Mouse (Mus musculus): Measurements from ENCODE around the gene Exd1. TPM values are rescaled to one million over a fixed set of nuclear protein-coding genes. Genes with fewer than 3 reads are reported as not detected.
A peak's percentile ranks its signal among the peaks of the same experiment; 100 is the strongest.

Exd1 gene
- total and polyA plus RNA-seq, 2 experiments from 2014 or later = 0.73 to 0.81 TPM

DNA sequence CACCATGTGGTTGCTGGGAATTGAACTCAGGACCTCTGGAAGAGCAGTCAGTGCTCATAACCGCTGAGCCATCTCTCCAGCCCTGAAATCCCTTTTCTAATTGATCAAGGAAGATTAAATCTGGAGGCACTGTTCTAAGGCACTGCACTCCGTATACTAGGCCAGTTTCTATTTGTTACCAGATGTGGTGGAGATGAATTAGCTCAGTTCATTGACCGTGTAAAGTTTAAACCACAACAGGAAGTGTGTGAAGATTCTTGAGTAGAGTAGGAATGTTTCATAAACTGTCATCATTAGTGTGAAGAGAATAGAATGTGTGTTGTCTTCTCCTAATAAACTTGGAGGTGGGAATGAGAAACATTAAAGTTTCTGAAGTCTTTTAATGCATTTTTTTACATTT, 14.4 kb upstream of the Exd1 start:
- no peak overlapping the region for H3K4me2 ChIP-seq (ENCODE audit: low read depth)

GRCm38 (mm10) chr2:119558737-119559340, 11.4 kb upstream of the Exd1 start:
- no peak overlapping the region for H3K4me2 ChIP-seq (ENCODE audit: low read depth)
- WGBS = 81% methylated on average over 7 of the region's 7 CpGs
- no peaks in the 10 kb centered on the region for H3K4me1 ChIP-seq (ENCODE audit: insufficient read depth)
- DNase-seq (no peak), ATAC-seq (no peak)
- no peaks in the 10 kb centered on the region for H3K27me3 ChIP-seq (ENCODE audit: insufficient read depth, low read length)
- no peaks in the 10 kb centered on the region for H3K9me3 ChIP-seq (ENCODE audit: low read length)
- H3K9ac ChIP-seq = no peak overlapping the region
- no peak for TF ChIP-seq CTCF (IDR thresholded peaks at IDR 0.05; ENCODE audit: low read depth)
- H3K4me3 ChIP-seq (ENCODE audit: low read depth, low read length) = no peak overlapping the region
- H3K27ac ChIP-seq (ENCODE audit: low read depth, low read length) = no peak overlapping the region
- peaks cover 15% of the 10 kb centered on the region for H3K36me3 ChIP-seq (ENCODE audit: insufficient read depth)

More for the DNA sequence above, 14.4 kb upstream of the Exd1 start:
- Histone ChIP-seq H3K4me3 (ENCODE audit: low read depth, low read length) (no peak overlapping the region), H3K9me3 (ENCODE audit: low read length) (no peaks in the 10 kb centered on the region), H3K27me3 (ENCODE audit: insufficient read depth, low read length) (no peaks in the 10 kb centered on the region), H3K36me3 (ENCODE audit: insufficient read depth) (peaks cover 23% of the 10 kb centered on the region), H3K4me1 (ENCODE audit: insufficient read depth) (no peaks in the 10 kb centered on the region), H3K9ac (no peak overlapping the region), H3K27ac (ENCODE audit: low read depth, low read length) (no peak overlapping the region)
- no peak for ATAC-seq
- no peak for DNase-seq
- WGBS = 86% methylated on average over 3 of the region's 3 CpGs
- no peak for TF ChIP-seq CTCF (IDR thresholded peaks at IDR 0.05; ENCODE audit: low read depth)

DNA sequence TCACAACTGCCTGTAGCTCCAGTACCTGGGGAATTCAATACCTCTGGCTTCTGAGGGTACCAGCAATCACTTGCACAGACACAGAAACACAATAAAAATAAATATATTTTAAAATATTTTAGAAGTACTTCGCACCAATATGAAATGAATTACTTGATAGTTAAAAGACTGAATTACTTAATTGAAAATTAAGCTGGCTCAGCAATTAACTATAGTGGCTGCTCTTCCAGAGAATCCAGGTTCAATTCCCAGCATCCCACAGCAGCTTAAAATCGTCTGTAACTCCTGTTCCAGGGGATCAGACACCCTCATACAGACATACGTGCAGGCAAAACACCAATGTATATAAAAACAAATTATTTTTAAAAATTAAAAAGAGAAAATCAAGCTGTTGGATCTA, 10.6 kb upstream of the Exd1 start:
- Histone ChIP-seq H3K4me1 (ENCODE audit: insufficient read depth) (no peaks in the 10 kb centered on the region), H3K9ac (no peak overlapping the region), H3K36me3 (ENCODE audit: insufficient read depth) (peaks cover 9% of the 10 kb centered on the region), H3K27ac (ENCODE audit: low read depth, low read length) (no peak overlapping the region), H3K27me3 (ENCODE audit: insufficient read depth, low read length) (no peaks in the 10 kb centered on the region), H3K9me3 (ENCODE audit: low read length) (no peaks in the 10 kb centered on the region), H3K4me2 (ENCODE audit: low read depth) (no peak overlapping the region), H3K4me3 (ENCODE audit: low read depth, low read length) (no peak overlapping the region)
- DNase-seq (no peak), ATAC-seq (no peak)
- 86% methylated on average over 3 of the region's 3 CpGs for WGBS
- no peak for TF ChIP-seq CTCF (IDR thresholded peaks at IDR 0.05; ENCODE audit: low read depth)

DNA sequence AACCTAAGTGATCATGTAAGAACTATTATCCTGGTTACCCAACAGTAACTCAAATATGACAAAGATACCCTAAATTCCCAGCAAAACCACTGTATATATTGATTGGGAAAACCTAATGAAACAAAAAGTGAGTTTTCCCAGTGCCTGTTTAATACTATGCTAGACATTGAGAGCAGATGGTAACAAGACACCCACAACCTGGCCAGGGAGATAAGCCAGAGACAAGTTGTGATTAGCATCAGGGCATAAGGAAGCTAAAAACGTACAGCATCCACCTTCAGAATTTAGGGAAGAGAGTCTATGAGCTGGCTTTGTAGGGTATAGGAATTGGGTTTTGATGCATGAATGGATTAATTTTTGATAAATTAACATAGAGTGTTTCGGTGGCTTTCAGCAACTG, 2.3 kb upstream of the Exd1 start:
- Histone ChIP-seq H3K36me3 (ENCODE audit: insufficient read depth) (no peaks in the 10 kb centered on the region), H3K27ac (ENCODE audit: low read depth, low read length) (no peak overlapping the region), H3K4me1 (ENCODE audit: insufficient read depth) (peaks cover 8% of the 10 kb centered on the region; the same call in 1 of the 2 replicates), H3K9me3 (ENCODE audit: low read length) (no peaks in the 10 kb centered on the region), H3K4me2 (ENCODE audit: low read depth) (no peak overlapping the region), H3K27me3 (ENCODE audit: insufficient read depth, low read length) (no peaks in the 10 kb centered on the region), H3K9ac (no peak overlapping the region), H3K4me3 (ENCODE audit: low read depth, low read length) (no peak overlapping the region)
- TF ChIP-seq CTCF (IDR thresholded peaks at IDR 0.05; ENCODE audit: low read depth) = no peak
- no peak for DNase-seq
- 76% methylated on average over 2 of the region's 2 CpGs for WGBS
- ATAC-seq = no peak

GRCm38 (mm10) chr2:119548691-119549090, 1.3 kb upstream of the Exd1 start:
- Histone ChIP-seq H3K4me1 (ENCODE audit: insufficient read depth) (peaks cover 8% of the 10 kb centered on the region; the same call in 1 of the 2 replicates), H3K9ac (0 out of 2 replicates have a peak overlapping the region, but pooled peaks have one; percentile 77), H3K27me3 (ENCODE audit: insufficient read depth, low read length) (no peaks in the 10 kb centered on the region), H3K4me3 (ENCODE audit: low read depth, low read length) (peak overlapping the region; percentile 83), H3K4me2 (ENCODE audit: low read depth) (peak overlapping the region; percentile 56), H3K9me3 (ENCODE audit: low read length) (no peaks in the 10 kb centered on the region), H3K27ac (ENCODE audit: low read depth, low read length) (no peak overlapping the region), H3K36me3 (ENCODE audit: insufficient read depth) (no peaks in the 10 kb centered on the region)
- no peak for DNase-seq
- no peak for ATAC-seq
- WGBS = 64% methylated on average over 5 of the region's 5 CpGs
- TF ChIP-seq CTCF (IDR thresholded peaks at IDR 0.05; ENCODE audit: low read depth) = no peak

- 0 out of 2 replicates have a peak overlapping the region, but pooled peaks have one; percentile 75 for H3K27ac ChIP-seq (ENCODE audit: low read depth, low read length)
- H3K9ac ChIP-seq = peak overlapping the region; percentile 77
- peaks cover 8% of the 10 kb centered on the region; the same call in 1 of the 2 replicates for H3K4me1 ChIP-seq (ENCODE audit: insufficient read depth)
- ATAC-seq (no peak), DNase-seq (no peak)
- H3K9me3 ChIP-seq (ENCODE audit: low read length) = no peaks in the 10 kb centered on the region
- no peak for TF ChIP-seq CTCF (IDR thresholded peaks at IDR 0.05; ENCODE audit: low read depth)
- no peaks in the 10 kb centered on the region for H3K27me3 ChIP-seq (ENCODE audit: insufficient read depth, low read length)
- no peaks in the 10 kb centered on the region for H3K36me3 ChIP-seq (ENCODE audit: insufficient read depth)
- WGBS = 7% methylated on average over 3 of the region's 3 CpGs
- peak overlapping the region; percentile 56 for H3K4me2 ChIP-seq (ENCODE audit: low read depth)
- peak overlapping the region; percentile 83 for H3K4me3 ChIP-seq (ENCODE audit: low read depth, low read length)
These were observed 889 bp upstream of the Exd1 start for GRCm38 (mm10) chr2:119548371-119548660.

GRCm38 (mm10) chr2:119546848-119547521, 442 bp downstream of the Exd1 start:
- Histone ChIP-seq H3K9ac (peak overlapping the region; percentile 77), H3K27me3 (ENCODE audit: insufficient read depth, low read length) (no peaks in the 10 kb centered on the region), H3K27ac (ENCODE audit: low read depth, low read length) (0 out of 2 replicates have a peak overlapping the region, but pooled peaks have one; percentile 62), H3K36me3 (ENCODE audit: insufficient read depth) (no peaks in the 10 kb centered on the region), H3K4me1 (ENCODE audit: insufficient read depth) (peaks cover 8% of the 10 kb centered on the region; the same call in 1 of the 2 replicates), H3K4me3 (ENCODE audit: low read depth, low read length) (peak overlapping the region; percentile 83), H3K4me2 (ENCODE audit: low read depth) (peak overlapping the region; percentile 56), H3K9me3 (ENCODE audit: low read length) (no peaks in the 10 kb centered on the region)
- DNase-seq (peak; percentile 75), ATAC-seq (peak; percentile 78)
- WGBS = 1% methylated on average over 30 of the region's 30 CpGs
- TF ChIP-seq CTCF (IDR thresholded peaks at IDR 0.05; ENCODE audit: low read depth) = peak; percentile 88

Data from forebrain, postnatal 0 days (tissue).